Mouse (Mus musculus): ENCODE measurements around the gene Rad23a.

The Rad23a gene

DNA sequence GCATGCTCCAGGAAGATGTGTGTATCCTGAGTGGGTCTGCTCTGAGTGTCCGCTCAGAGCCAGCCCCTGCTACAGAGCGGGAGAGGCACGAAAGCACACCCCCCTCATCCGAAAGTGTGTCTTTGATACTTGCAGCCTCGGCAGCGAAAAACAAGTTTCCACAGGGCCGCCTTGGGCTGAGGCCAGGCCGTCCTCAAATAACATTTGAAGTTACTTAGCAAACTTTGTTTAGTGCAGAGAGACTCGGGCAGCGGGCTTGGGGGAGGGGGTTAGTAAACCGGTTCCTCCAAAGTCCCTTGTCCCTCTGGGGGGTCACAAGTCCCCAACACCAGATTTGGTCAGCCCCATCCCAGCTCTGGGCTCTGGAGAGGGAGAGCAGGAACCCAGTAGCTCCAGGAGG, 51.6 kb downstream of the Rad23a start:
- DNase-seq (ENCODE audit: low spot score in 2 of 2) = no peak

DNA sequence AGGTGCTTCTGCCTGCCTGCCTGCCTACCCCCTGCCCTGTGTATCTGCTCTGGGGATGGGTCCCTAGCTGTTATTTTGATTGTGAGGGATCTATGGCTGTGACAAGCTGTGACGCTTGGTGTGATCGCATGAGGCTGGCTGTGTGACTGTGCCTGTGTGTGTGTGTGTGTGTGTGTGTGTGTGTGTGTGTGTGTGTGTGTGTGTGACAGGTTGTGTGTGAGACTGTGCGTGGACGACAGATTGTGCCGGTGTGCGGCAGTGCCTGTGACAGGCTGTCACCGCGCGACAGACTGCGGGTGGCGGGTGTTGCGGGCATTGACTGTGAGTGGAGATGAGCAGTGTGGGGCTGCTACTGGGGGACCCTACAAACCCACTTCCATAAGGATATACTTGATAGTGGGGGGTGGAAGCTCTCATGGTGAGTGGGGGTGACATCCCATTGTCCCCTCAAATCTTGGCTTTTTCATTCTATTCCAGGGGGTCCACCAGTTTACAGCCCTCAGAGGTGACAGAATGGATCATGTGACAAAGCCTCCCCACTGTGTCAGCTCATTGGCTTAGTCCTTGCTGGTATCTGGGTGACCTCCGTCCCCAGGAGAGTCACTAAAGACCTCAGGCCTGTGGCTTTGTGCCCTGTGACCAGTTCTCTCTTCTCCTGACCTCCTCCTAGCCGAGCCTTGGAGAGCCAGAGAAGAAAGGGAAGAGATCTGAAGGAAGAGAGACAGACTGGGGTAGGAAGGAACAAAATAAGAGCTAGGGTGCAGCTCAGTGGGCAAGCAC, 52.8 kb downstream of the Rad23a start:
- DNase-seq (ENCODE audit: low spot score in 2 of 2) = no peak

DNA sequence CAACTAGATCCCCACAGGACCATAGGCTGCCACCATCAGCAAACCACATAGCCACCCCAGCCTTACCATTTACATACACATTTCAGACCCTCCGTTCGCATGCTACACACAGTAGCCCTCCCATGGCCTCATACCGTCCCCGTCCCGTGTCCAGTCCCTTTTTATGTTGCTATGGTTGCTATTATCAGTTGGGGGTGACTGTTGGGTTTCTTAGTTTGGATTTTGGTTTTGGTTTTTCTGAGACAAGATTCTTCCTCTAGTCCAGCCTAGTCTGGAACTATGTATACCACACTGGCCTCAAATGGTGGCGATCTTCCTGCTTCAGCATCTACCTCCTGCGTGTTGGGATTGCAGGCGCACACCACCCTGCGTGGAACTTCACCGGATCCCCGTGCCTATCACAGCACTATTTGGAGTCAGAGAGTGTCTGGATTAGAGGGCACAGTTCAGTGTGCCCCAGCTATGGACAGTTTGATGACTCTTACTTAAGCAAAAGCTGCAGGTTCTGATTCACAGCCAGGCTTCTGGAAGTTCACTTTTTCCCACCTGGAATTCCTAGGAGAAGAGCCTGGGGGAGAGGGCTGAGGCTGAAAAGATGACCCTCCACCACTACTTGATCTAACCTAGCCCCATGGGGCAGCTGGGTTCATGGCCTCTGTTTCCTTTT, 53.5 kb downstream of the Rad23a start:
- no peak for DNase-seq (ENCODE audit: low spot score in 2 of 2)

DNA sequence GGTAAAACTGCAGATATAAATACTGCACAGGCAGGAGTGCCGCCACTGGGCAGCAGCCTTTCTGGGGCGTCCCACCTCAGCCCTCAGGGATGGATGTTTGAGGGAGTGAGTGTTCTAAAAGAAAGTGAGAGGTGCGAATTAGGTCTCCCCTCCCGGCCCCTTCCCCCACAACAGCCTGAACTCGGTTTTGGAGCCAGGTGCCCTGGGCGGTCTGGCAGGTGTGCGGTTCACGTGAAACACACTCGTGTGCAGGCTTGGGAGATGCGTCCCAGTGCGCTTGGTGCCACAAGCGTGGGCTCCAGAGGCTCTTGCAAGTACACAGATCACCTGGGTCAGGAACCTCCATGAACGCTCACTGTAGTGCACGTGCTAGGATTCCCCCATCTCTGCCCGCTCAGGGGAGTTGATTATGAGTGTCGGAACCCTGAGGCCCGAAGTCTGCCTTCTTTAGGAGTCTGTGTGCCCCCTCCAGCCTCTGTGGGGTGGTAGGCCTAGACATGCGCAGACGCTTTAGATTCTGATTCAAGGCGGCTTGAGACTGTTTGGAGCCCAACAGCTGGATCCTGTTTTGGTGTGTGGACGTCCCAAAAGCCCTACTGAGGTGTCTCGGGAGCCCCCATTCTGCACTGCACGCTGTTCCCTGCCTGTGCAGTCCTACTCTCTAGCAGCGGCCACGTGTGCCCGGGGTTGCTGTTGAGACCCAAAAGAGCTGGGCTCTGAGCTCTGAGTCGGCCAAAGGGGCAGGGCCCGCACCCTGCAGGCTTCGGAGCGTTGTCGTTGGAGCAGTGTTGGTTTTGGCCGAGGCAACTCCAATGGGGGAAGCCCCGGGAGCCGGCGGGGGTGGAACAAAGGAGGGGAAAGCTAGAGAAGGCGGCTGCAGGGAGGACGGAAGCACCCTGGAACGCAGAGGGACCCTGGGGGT, 54.4 kb downstream of the Rad23a start:
- no peak for DNase-seq (ENCODE audit: low spot score in 2 of 2)

DNA sequence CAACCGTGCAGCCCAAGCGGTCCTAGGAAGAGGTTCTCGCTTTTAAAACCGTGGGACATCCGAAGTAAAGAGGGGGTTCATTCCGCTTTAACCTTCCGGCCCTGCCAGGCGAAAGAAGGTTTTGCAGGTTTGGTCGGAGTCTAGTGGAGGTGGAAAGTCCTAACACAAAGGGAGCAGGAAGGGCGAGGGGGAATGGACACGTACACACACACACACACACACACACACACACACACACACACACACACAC, 55.0 kb downstream of the Rad23a start:
- no peak for DNase-seq (ENCODE audit: low spot score in 2 of 2)

DNA sequence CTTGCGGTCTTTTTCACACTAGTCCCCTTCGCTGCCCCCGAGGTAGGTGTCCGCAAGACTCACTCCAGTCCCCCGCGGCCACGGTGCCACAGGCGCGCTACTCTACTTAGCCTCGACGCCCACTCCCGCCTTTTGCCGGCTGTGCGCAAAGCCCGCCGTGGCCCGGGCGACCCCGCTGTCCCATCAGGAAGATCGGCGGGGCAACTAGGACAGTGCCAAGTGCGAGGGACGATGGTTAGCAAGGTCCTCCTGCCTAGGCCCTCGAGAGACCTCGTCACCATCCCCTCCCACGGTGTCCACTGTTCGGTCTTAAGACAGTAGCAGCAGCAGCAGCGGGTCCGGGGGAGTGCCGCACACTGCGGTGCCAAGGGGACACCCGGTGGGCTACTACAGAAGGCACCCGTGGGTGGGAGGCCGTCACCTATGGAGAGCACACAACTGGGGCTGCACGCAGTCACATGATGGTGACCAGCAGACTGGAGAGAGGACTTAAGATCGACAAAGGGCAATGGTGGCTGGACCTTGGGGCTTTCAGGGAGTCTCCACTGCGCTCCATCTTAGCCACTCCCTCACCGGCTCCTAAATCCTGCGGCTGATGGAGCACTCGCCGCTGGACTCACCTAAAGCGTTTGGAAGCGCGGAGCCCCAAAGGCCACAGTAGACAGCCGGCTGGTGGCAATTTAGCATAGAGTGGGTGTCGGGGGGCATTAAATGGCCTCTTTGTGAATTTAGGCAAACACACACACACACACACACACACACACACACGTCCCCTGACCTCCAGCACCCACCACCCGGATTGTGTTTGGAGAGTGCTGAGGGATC, 55.6 kb downstream of the Rad23a start:
- DNase-seq (ENCODE audit: low spot score in 2 of 2) = no peak
